Mouse (Mus musculus): Measurements from ENCODE around the gene Inka1.
"Not testable (repeated sequence)": the region's sequence is repeated elsewhere in the genome, so short reads cannot be mapped to it uniquely, and the experiment has no call there.

Inka1 gene

GRCm38 (mm10) chr9:107985131-107986119, at the start of gene Inka1:
Gene Inka1 (minus strand): TSS chr9:107985879.
- DNase-seq (ENCODE audit: extremely low read depth, low read depth): no peak

GRCm38 (mm10) chr9:108032126-108032525, 46.4 kb upstream of the Inka1 start:
- no peak for DNase-seq (ENCODE audit: extremely low read depth, low read depth)

GRCm38 (mm10) chr9:108027867-108028266, 42.2 kb upstream of the Inka1 start:
- DNase-seq (ENCODE audit: extremely low read depth, low read depth): no peak

GRCm38 (mm10) chr9:108026584-108026983, 40.9 kb upstream of the Inka1 start:
- no peak for DNase-seq (ENCODE audit: extremely low read depth, low read depth)

- DNase-seq (ENCODE audit: extremely low read depth, low read depth): no peak
These were observed 37.5 kb upstream of the Inka1 start for GRCm38 (mm10) chr9:108023216-108023615.

GRCm38 (mm10) chr9:108020741-108021140, 35.1 kb upstream of the Inka1 start:
- no peak for DNase-seq (ENCODE audit: extremely low read depth, low read depth)

- no peak for DNase-seq (ENCODE audit: extremely low read depth, low read depth)
These were observed 31.4 kb upstream of the Inka1 start for GRCm38 (mm10) chr9:108017127-108017526.

- DNase-seq (ENCODE audit: extremely low read depth, low read depth): not testable (repeated sequence)
These were observed 27.9 kb upstream of the Inka1 start for GRCm38 (mm10) chr9:108013577-108013976.

- no peak for DNase-seq (ENCODE audit: extremely low read depth, low read depth)
These were observed 24.7 kb upstream of the Inka1 start for GRCm38 (mm10) chr9:108010385-108010784.

- no peak for DNase-seq (ENCODE audit: extremely low read depth, low read depth)
These were observed 22.4 kb upstream of the Inka1 start for GRCm38 (mm10) chr9:108008041-108008440.

- DNase-seq (ENCODE audit: extremely low read depth, low read depth): no peak
These were observed 17.8 kb upstream of the Inka1 start for GRCm38 (mm10) chr9:108003531-108003890.

GRCm38 (mm10) chr9:108002778-108003530, 17.3 kb upstream of the Inka1 start:
- DNase-seq (ENCODE audit: extremely low read depth, low read depth): no peak

- peak; percentile 99 for DNase-seq (ENCODE audit: extremely low read depth, low read depth)
These were observed 16.5 kb upstream of the Inka1 start, which contains the start of gene Ip6k1 for GRCm38 (mm10) chr9:108001922-108002770. Gene Ip6k1 (plus strand): TSS chr9:108002501.

GRCm38 (mm10) chr9:107996049-107996448, 10.4 kb upstream of the Inka1 start, which contains the start of gene Gm20662:
Gene Gm20662 (plus strand): TSS chr9:107996349.
- no peak for DNase-seq (ENCODE audit: extremely low read depth, low read depth)

- DNase-seq (ENCODE audit: extremely low read depth, low read depth): no peak
These were observed 9.8 kb upstream of the Inka1 start for GRCm38 (mm10) chr9:107995513-107995912.

- DNase-seq (ENCODE audit: extremely low read depth, low read depth): no peak
These were observed 8.8 kb upstream of the Inka1 start for GRCm38 (mm10) chr9:107994464-107994863.

GRCm38 (mm10) chr9:107993013-107993412, 7.3 kb upstream of the Inka1 start:
- no peak for DNase-seq (ENCODE audit: extremely low read depth, low read depth)

- DNase-seq (ENCODE audit: extremely low read depth, low read depth): no peak
These were observed 6.5 kb upstream of the Inka1 start, which contains the start of gene Cdhr4 for GRCm38 (mm10) chr9:107992197-107992596. Gene Cdhr4 (plus strand): TSS chr9:107992497.

GRCm38 (mm10) chr9:107987950-107988349, 2.3 kb upstream of the Inka1 start:
- no peak for DNase-seq (ENCODE audit: extremely low read depth, low read depth)

- DNase-seq (ENCODE audit: extremely low read depth, low read depth): no peak
These were observed 697 bp upstream of the Inka1 start for GRCm38 (mm10) chr9:107986376-107986775.

- no peak for DNase-seq (ENCODE audit: extremely low read depth, low read depth)
These were observed 974 bp downstream of the Inka1 start for GRCm38 (mm10) chr9:107984754-107985055.
